Mouse (Mus musculus) cerebellum, adult 11 months (tissue): ENCODE measurements around the gene Ezh2.

Experiments
- DNase-seq: peaks from one replicate; pipeline ENCODE4 v3.0.0; 2022

Ezh2 gene

GRCm38 (mm10) chr6:47535333-47535732 is 59.8 kb downstream of the Ezh2 start:
- DNase-seq = no peak

- no peak for DNase-seq
Observed at GRCm38 (mm10) chr6:47532547-47532946, 62.6 kb downstream of the Ezh2 start.

GRCm38 (mm10) chr6:47527655-47528054 is 67.5 kb downstream of the Ezh2 start:
- no peak for DNase-seq

GRCm38 (mm10) chr6:47527129-47527528 is 68.0 kb downstream of the Ezh2 start:
- DNase-seq = no peak

GRCm38 (mm10) chr6:47526446-47526845 is 68.7 kb downstream of the Ezh2 start:
- no peak for DNase-seq

GRCm38 (mm10) chr6:47525041-47525440 is 70.1 kb downstream of the Ezh2 start:
- DNase-seq = no peak

GRCm38 (mm10) chr6:47522431-47522830 is 72.7 kb downstream of the Ezh2 start:
- DNase-seq = no peak

- DNase-seq = no peak
Observed at GRCm38 (mm10) chr6:47520030-47520429, 75.1 kb downstream of the Ezh2 start.

GRCm38 (mm10) chr6:47494562-47494961 is 100.6 kb downstream of the Ezh2 start:
- no peak for DNase-seq

- DNase-seq = no peak
Observed at GRCm38 (mm10) chr6:47482027-47482426, 113.1 kb downstream of the Ezh2 start.
